Mouse (Mus musculus): Measurements from ENCODE around the gene Ankrd34a.

GRCm38 (mm10) chr3:96601941-96602703 is 5.7 kb downstream of the Ankrd34a start:
- TF ChIP-seq CTCF (conservative IDR thresholded peaks at IDR 0.05; ENCODE audit: insufficient read depth, insufficient read length, low read depth, low read length) (no peak), POLR2A (IDR thresholded peaks at IDR 0.05; ENCODE audit: low read depth, low read length) (no peak)
